Mouse (Mus musculus) embryonic facial prominence, embryonic 14.5 days (tissue): ENCODE data around the gene Mtfr2. TPM values are rescaled to one million over a fixed set of nuclear protein-coding genes. Genes with fewer than 3 reads are reported as not detected.

Source experiments
- ATAC-seq: fragments of 200-750 bp; cut with Nextera tagmentation; 2 replicates; pipeline ENCODE4 v1.8.0; 2017; ENCODE audit warnings: low read depth, moderate number of reproducible peaks, moderate TSS enrichment
- DNase-seq: peaks from one replicate; pipeline ENCODE4 v3.0.0-alpha.2; 2015; ENCODE audit warnings: low spot score
- H3K27ac ChIP-seq: fragments of 300-500 bp; sonication (generic); replicated peaks from 2 replicates; pipeline ENCODE4 v1.5.1; 2014; ENCODE audit warnings: low read depth, mild to moderate bottlenecking, low read length, moderate library complexity
- H3K27me3 ChIP-seq: fragments of 300-500 bp; sonication (generic); replicated peaks from 2 replicates; pipeline ENCODE4 v1.6.1; 2014; ENCODE audit warnings: low read length; ENCODE audit not compliant: control insufficient read depth, insufficient read depth
- H3K36me3 ChIP-seq: fragments of 300-500 bp; sonication (generic); 2 replicates; pipeline ENCODE4 v1.6.1; 2014; ENCODE audit warnings: low read length, mixed read lengths; ENCODE audit not compliant: control insufficient read depth, insufficient read depth
- H3K4me1 ChIP-seq: fragments of 300-500 bp; sonication (generic); 2 replicates; pipeline ENCODE4 v1.6.1; 2014; ENCODE audit warnings: antibody characterized with exemption, low read length; ENCODE audit not compliant: control insufficient read depth, insufficient read depth
- H3K4me2 ChIP-seq: fragments of 300-500 bp; sonication (generic); 2 replicates; pipeline ENCODE4 v1.6.1; 2014; ENCODE audit warnings: low read depth, mild to moderate bottlenecking, low read length, moderate library complexity, mixed read lengths
- H3K4me3 ChIP-seq: fragments of 300-500 bp; sonication (generic); 2 replicates; pipeline ENCODE4 v1.5.1; 2014; ENCODE audit warnings: low read depth, mild to moderate bottlenecking, low read length
- H3K9ac ChIP-seq: fragments of 300-500 bp; sonication (generic); 2 replicates; pipeline ENCODE4 v1.6.1; 2014; ENCODE audit warnings: low read depth, mild to moderate bottlenecking, low read length, moderate library complexity, mixed read lengths
- H3K9me3 ChIP-seq: fragments of 300-500 bp; sonication (generic); 2 replicates; pipeline ENCODE4 v1.6.1; 2016; ENCODE audit warnings: low read length; ENCODE audit not compliant: control insufficient read depth
- WGBS: fragments of 180-500 bp; shearing (Covaris S2); extraction: QIAGEN DNeasy Blood & Tissue Kit; methylation state at CpG from one replicate; pipeline ENCODE4 v1.1.7; 2014; 5-methylcytosine and 5-hydroxymethylcytosine counted together
- polyA plus RNA-seq: library from polyadenylated mRNA; unstranded; fragments of >200 nt; fragmentation: Nextera tagmentation; extraction: Ambion mirVana; gene quantifications from 2 replicates; pipeline ENCODE4 v1.2.1, GENCODE M21; 2014

The Mtfr2 gene
- polyA plus RNA-seq, 1 experiment from 2014 or later: 1.4 TPM

GRCm38 (mm10) chr10:20394815-20395214 is 47.2 kb downstream of the Mtfr2 start:
- ATAC-seq: no peak
- peak; percentile 70 for DNase-seq
- H3K36me3 ChIP-seq: peaks cover 1% of the 10 kb centered on the region; the same call in 1 of the 2 replicates
- H3K9me3 ChIP-seq: no peaks in the 10 kb centered on the region
- H3K27ac ChIP-seq: no peak overlapping the region
- no peaks in the 10 kb centered on the region for H3K27me3 ChIP-seq
- no peak overlapping the region for H3K4me2 ChIP-seq
- 0 out of 2 replicates have a peak, but pooled peaks cover 5% of the 10 kb centered on the region for H3K4me1 ChIP-seq
- H3K4me3 ChIP-seq: no peak overlapping the region
- 47% methylated on average over 5 of the region's 5 CpGs for WGBS
- H3K9ac ChIP-seq: no peak overlapping the region

GRCm38 (mm10) chr10:20395778-20396177 is 48.2 kb downstream of the Mtfr2 start:
- Histone ChIP-seq H3K27ac (no peak overlapping the region), H3K27me3 (no peaks in the 10 kb centered on the region), H3K36me3 (peaks cover 5% of the 10 kb centered on the region; the same call in 1 of the 2 replicates), H3K4me3 (no peak overlapping the region), H3K4me1 (0 out of 2 replicates have a peak, but pooled peaks cover 5% of the 10 kb centered on the region), H3K9me3 (no peaks in the 10 kb centered on the region), H3K9ac (no peak overlapping the region), H3K4me2 (no peak overlapping the region)
- DNase-seq (no peak), ATAC-seq (no peak)
- WGBS: 93% methylated on average over 3 of the region's 3 CpGs

DNA sequence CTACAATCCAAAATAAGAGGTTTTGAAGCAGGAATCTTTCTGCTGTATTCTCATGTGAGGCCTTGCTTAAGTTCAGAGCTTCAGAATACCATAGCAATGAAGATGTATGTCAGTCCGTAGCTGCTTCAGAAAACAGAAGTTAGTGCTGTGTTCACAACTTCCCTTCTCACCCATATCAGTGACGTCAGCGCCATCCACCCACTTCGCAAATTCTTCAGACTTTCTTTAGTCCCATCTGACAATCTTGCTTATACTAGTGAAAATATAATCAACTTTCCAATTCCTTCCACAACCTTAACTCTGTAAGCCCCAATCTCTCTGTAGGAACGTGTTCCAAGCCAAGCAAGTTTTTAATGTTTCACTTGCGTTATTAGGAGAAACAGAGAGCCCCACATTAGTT is 50.7 kb downstream of the Mtfr2 start:
- Histone ChIP-seq H3K4me3 (no peak overlapping the region), H3K36me3 (peaks cover 5% of the 10 kb centered on the region), H3K9ac (no peak overlapping the region), H3K4me2 (no peak overlapping the region), H3K27me3 (no peaks in the 10 kb centered on the region), H3K4me1 (0 out of 2 replicates have a peak, but pooled peaks cover 5% of the 10 kb centered on the region), H3K27ac (no peak overlapping the region), H3K9me3 (no peaks in the 10 kb centered on the region)
- WGBS: 65% methylated on average over 6 of the region's 6 CpGs
- no peak for DNase-seq
- no peak for ATAC-seq

- Histone ChIP-seq H3K4me3 (no peak overlapping the region), H3K27ac (no peak overlapping the region), H3K4me1 (0 out of 2 replicates have a peak, but pooled peaks cover 5% of the 10 kb centered on the region), H3K4me2 (no peak overlapping the region), H3K9me3 (no peaks in the 10 kb centered on the region), H3K27me3 (no peaks in the 10 kb centered on the region), H3K9ac (no peak overlapping the region), H3K36me3 (peaks cover 5% of the 10 kb centered on the region)
- DNase-seq (peak; percentile 56), ATAC-seq (no peak)
- WGBS: 58% methylated on average over 12 of the region's 12 CpGs
Measured at GRCm38 (mm10) chr10:20398641-20399390, 51.2 kb downstream of the Mtfr2 start.

DNA sequence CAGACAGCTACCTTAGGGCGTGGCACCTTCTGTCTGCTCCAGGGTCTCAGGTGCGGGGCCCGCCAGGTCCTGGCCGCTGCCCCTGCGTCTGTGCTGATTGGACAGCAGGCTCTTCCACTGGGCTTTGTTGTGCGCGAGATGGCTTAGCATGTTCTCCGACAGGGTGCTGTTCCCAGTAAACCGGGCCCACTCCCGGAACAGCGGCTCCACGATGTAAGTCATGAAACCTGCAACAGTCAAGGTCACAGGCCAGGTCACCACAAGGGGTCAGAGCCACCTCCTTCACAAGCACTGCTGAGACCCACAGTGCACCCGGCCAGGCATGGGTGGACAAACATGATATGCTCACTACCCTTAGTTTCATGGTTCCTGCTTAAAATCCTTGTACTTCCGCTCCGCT is 52.8 kb downstream of the Mtfr2 start:
- ATAC-seq: no peak
- Histone ChIP-seq H3K36me3 (peaks cover 5% of the 10 kb centered on the region), H3K4me2 (no peak overlapping the region), H3K9me3 (no peaks in the 10 kb centered on the region), H3K27me3 (no peaks in the 10 kb centered on the region), H3K4me3 (no peak overlapping the region), H3K4me1 (0 out of 2 replicates have a peak, but pooled peaks cover 5% of the 10 kb centered on the region), H3K9ac (no peak overlapping the region), H3K27ac (no peak overlapping the region)
- 72% methylated on average over 10 of the region's 15 CpGs for WGBS
- no peak for DNase-seq

- Histone ChIP-seq H3K27ac (no peak overlapping the region), H3K36me3 (peaks cover 10% of the 10 kb centered on the region), H3K9ac (no peak overlapping the region), H3K27me3 (no peaks in the 10 kb centered on the region), H3K9me3 (no peaks in the 10 kb centered on the region), H3K4me1 (0 out of 2 replicates have a peak, but pooled peaks cover 5% of the 10 kb centered on the region), H3K4me2 (no peak overlapping the region), H3K4me3 (no peak overlapping the region)
- WGBS: 79% methylated on average over 5 of the region's 5 CpGs
- ATAC-seq (no peak), DNase-seq (no peak)
Measured at GRCm38 (mm10) chr10:20402941-20403340, 55.4 kb downstream of the Mtfr2 start.

- WGBS: 76% methylated on average over 2 of the region's 2 CpGs
- peaks cover 13% of the 10 kb centered on the region for H3K36me3 ChIP-seq
- H3K4me3 ChIP-seq: no peak overlapping the region
- H3K9me3 ChIP-seq: no peaks in the 10 kb centered on the region
- H3K27ac ChIP-seq: no peak overlapping the region
- H3K27me3 ChIP-seq: no peaks in the 10 kb centered on the region
- no peak overlapping the region for H3K9ac ChIP-seq
- no peaks in the 10 kb centered on the region for H3K4me1 ChIP-seq
- H3K4me2 ChIP-seq: no peak overlapping the region
- DNase-seq (peak; percentile 81), ATAC-seq (peak; percentile 84)
Measured at GRCm38 (mm10) chr10:20405471-20405870, 57.9 kb downstream of the Mtfr2 start.

GRCm38 (mm10) chr10:20408336-20408735 is 60.8 kb downstream of the Mtfr2 start:
- no peak overlapping the region for H3K4me2 ChIP-seq
- ATAC-seq (no peak), DNase-seq (no peak)
- 55% methylated on average over 3 of the region's 3 CpGs for WGBS
- no peak overlapping the region for H3K4me3 ChIP-seq
- H3K27me3 ChIP-seq: no peaks in the 10 kb centered on the region
- H3K9me3 ChIP-seq: no peaks in the 10 kb centered on the region; the same call in 1 of the 2 replicates
- H3K4me1 ChIP-seq: no peaks in the 10 kb centered on the region
- no peak overlapping the region for H3K27ac ChIP-seq
- H3K36me3 ChIP-seq: peaks cover 34% of the 10 kb centered on the region
- H3K9ac ChIP-seq: no peak overlapping the region

GRCm38 (mm10) chr10:20409181-20409580 is 61.6 kb downstream of the Mtfr2 start:
- no peak for ATAC-seq
- no peak for DNase-seq

More at GRCm38 (mm10) chr10:20409181-20409580, 61.6 kb downstream of the Mtfr2 start:
- Histone ChIP-seq H3K27ac (no peak overlapping the region), H3K27me3 (no peaks in the 10 kb centered on the region), H3K9ac (no peak overlapping the region), H3K4me3 (no peak overlapping the region), H3K9me3 (peaks cover 3% of the 10 kb centered on the region; the same call in 1 of the 2 replicates), H3K36me3 (peaks cover 34% of the 10 kb centered on the region), H3K4me1 (no peaks in the 10 kb centered on the region), H3K4me2 (no peak overlapping the region)
- WGBS: 83% methylated on average over 10 of the region's 10 CpGs
